Mouse (Mus musculus): Measurements from ENCODE around the gene Emcn.

- TF ChIP-seq ZNF384 (IDR thresholded peaks at IDR 0.05; ENCODE audit: low read depth, low read length) (no peak), CHD2 (IDR thresholded peaks at IDR 0.05; ENCODE audit: low read depth, low read length) (no peak), ZC3H11A (IDR thresholded peaks at IDR 0.05; ENCODE audit: borderline replicate concordance, low read depth, low read length) (no peak), MAFK (IDR thresholded peaks at IDR 0.05; ENCODE audit: insufficient read depth, low read depth, low read length) (no peak), HCFC1 (IDR thresholded peaks at IDR 0.05; ENCODE audit: borderline replicate concordance, insufficient read depth, low read length) (no peak)
Observed at GRCm38 (mm10) chr3:137465953-137466352, 125.1 kb downstream of the Emcn start.
